In genomic region chr8:70752000-70752764, GRCm38 (mm10) we compare ENCODE assay signal across 8 mouse cellular contexts. TPM values are rescaled to one million over a fixed set of nuclear protein-coding genes. Genes with fewer than 3 reads are reported as not detected.
A peak's percentile ranks its signal among the peaks of the same experiment; 100 is the strongest.
DNase-seq lines count a peak whose midpoint lies in the region; ATAC-seq and TF ChIP-seq lines count a peak whose summit lies in the region.

No protein-coding gene starts in this region.

- H3K27me3 ChIP-seq in midbrain, embryonic 14.5 days (ENCODE audit: control insufficient read depth, insufficient read depth, low read length), result no peaks in the 10 kb centered on the region
- peaks cover 13% of the 10 kb centered on the region; the same call in 1 of the 2 replicates for H3K27me3 ChIP-seq in midbrain, embryonic 15.5 days (replicated peaks)
- peaks cover 3% of the 10 kb centered on the region; the same call in 1 of the 2 replicates for H3K27me3 ChIP-seq in intestine, postnatal 0 days (replicated peaks; ENCODE audit: control insufficient read depth, insufficient read depth, low read length)
- peaks cover 6% of the 10 kb centered on the region; the same call in 1 of the 2 replicates for H3K27me3 ChIP-seq in limb, embryonic 14.5 days (ENCODE audit: control insufficient read depth, insufficient read depth, low read length)
- H3K27me3 ChIP-seq in neural tube, embryonic 15.5 days (replicated peaks), result peaks cover 28% of the 10 kb centered on the region

- no peak overlapping the region for H3K9ac ChIP-seq in midbrain, embryonic 14.5 days (replicated peaks; ENCODE audit: low read length)
- no peak overlapping the region for H3K9ac ChIP-seq in midbrain, embryonic 15.5 days
- peak overlapping the region; percentile 40; the same call in 1 of the 2 replicates for H3K9ac ChIP-seq in intestine, postnatal 0 days (ENCODE audit: low read depth, low read length)
- no peak overlapping the region for H3K9ac ChIP-seq in limb, embryonic 14.5 days (ENCODE audit: low read depth, low read length, severe bottlenecking)
- H3K9ac ChIP-seq in neural tube, embryonic 15.5 days (replicated peaks), result no peak overlapping the region

- H3K36me3 ChIP-seq in midbrain, embryonic 14.5 days (ENCODE audit: control insufficient read depth, insufficient read depth, low read length), result peaks cover 14% of the 10 kb centered on the region
- H3K36me3 ChIP-seq in midbrain, embryonic 15.5 days (replicated peaks), result peaks cover 6% of the 10 kb centered on the region; the same call in 1 of the 2 replicates
- peaks cover 14% of the 10 kb centered on the region for H3K36me3 ChIP-seq in intestine, postnatal 0 days (ENCODE audit: control insufficient read depth, insufficient read depth)
- H3K36me3 ChIP-seq in limb, embryonic 14.5 days (ENCODE audit: control insufficient read depth, insufficient read depth, low read length), result peaks cover 12% of the 10 kb centered on the region
- H3K36me3 ChIP-seq in neural tube, embryonic 15.5 days, result peaks cover 15% of the 10 kb centered on the region

- no peak overlapping the region for H3K4me3 ChIP-seq in midbrain, embryonic 14.5 days (replicated peaks; ENCODE audit: low read depth, low read length)
- no peak overlapping the region for H3K4me3 ChIP-seq in midbrain, embryonic 15.5 days
- H3K4me3 ChIP-seq in intestine, postnatal 0 days (ENCODE audit: low read depth, low read length), result no peak overlapping the region
- H3K4me3 ChIP-seq in limb, embryonic 14.5 days (replicated peaks; ENCODE audit: low read length), result no peak overlapping the region
- no peak overlapping the region for H3K4me3 ChIP-seq in neural tube, embryonic 15.5 days (replicated peaks)

- ATAC-seq in midbrain, embryonic 14.5 days (ENCODE audit: low FRiP score, low TSS enrichment), result no peak
- no peak for ATAC-seq in midbrain, embryonic 15.5 days (replicated peaks)
- no peak for ATAC-seq in intestine, postnatal 0 days
- no peak for ATAC-seq in limb, embryonic 14.5 days (ENCODE audit: low FRiP score, low read depth)
- no peak for ATAC-seq in neural tube, embryonic 15.5 days (ENCODE audit: low FRiP score)
- no peak for ATAC-seq in megakaryocyte-erythroid progenitor cell, adult 5-6 weeks (replicated peaks; ENCODE audit: low FRiP score, low TSS enrichment, poor library complexity, severe bottlenecking)

- no peak overlapping the region for H3K4me2 ChIP-seq in midbrain, embryonic 14.5 days (ENCODE audit: low read length)
- H3K4me2 ChIP-seq in midbrain, embryonic 15.5 days, result no peak overlapping the region
- H3K4me2 ChIP-seq in intestine, postnatal 0 days (replicated peaks; ENCODE audit: low read depth), result peak overlapping the region; percentile 54; the same call in 1 of the 2 replicates
- 0 out of 2 replicates have a peak overlapping the region, but pooled peaks have one; percentile 34 for H3K4me2 ChIP-seq in limb, embryonic 14.5 days (replicated peaks; ENCODE audit: low read depth, low read length, severe bottlenecking)
- H3K4me2 ChIP-seq in neural tube, embryonic 15.5 days, result no peak overlapping the region

- peak; percentile 81 for TF ChIP-seq CTCF in intestine, postnatal 0 days (IDR thresholded peaks at IDR 0.05; ENCODE audit: low read depth)

- 42% methylated on average over 11 of the region's 11 CpGs for WGBS in midbrain, embryonic 14.5 days
- 42% methylated on average over 11 of the region's 11 CpGs for WGBS in midbrain, embryonic 15.5 days
- WGBS in intestine, postnatal 0 days, result 25% methylated on average over 11 of the region's 11 CpGs
- WGBS in limb, embryonic 14.5 days, result 19% methylated on average over 11 of the region's 11 CpGs
- WGBS in neural tube, embryonic 15.5 days, result 38% methylated on average over 11 of the region's 11 CpGs

- peaks cover 11% of the 10 kb centered on the region for H3K4me1 ChIP-seq in midbrain, embryonic 14.5 days (ENCODE audit: control insufficient read depth, insufficient read depth, low read length)
- peaks cover 21% of the 10 kb centered on the region for H3K4me1 ChIP-seq in midbrain, embryonic 15.5 days
- H3K4me1 ChIP-seq in intestine, postnatal 0 days (replicated peaks; ENCODE audit: control insufficient read depth, insufficient read depth, low read length), result peaks cover 5% of the 10 kb centered on the region
- H3K4me1 ChIP-seq in limb, embryonic 14.5 days (ENCODE audit: control insufficient read depth, insufficient read depth, low read length), result peaks cover 18% of the 10 kb centered on the region
- peaks cover 30% of the 10 kb centered on the region for H3K4me1 ChIP-seq in neural tube, embryonic 15.5 days

- intact Hi-C loops in gastrocnemius, postnatal 14 days (cut with DNase I; ENCODE audit: low total_unique reads), result no loop called here

- no peaks in the 10 kb centered on the region for H3K9me3 ChIP-seq in midbrain, embryonic 14.5 days (ENCODE audit: control insufficient read depth, low read length)
- no peaks in the 10 kb centered on the region for H3K9me3 ChIP-seq in midbrain, embryonic 15.5 days
- H3K9me3 ChIP-seq in intestine, postnatal 0 days (ENCODE audit: control insufficient read depth), result no peaks in the 10 kb centered on the region
- no peaks in the 10 kb centered on the region for H3K9me3 ChIP-seq in limb, embryonic 14.5 days (ENCODE audit: control insufficient read depth, low read length)
- no peaks in the 10 kb centered on the region for H3K9me3 ChIP-seq in neural tube, embryonic 15.5 days (replicated peaks)

- TF ChIP-seq POLR2A in limb, embryonic 14.5 days (IDR thresholded peaks at IDR 0.05; ENCODE audit: borderline replicate concordance, extremely low read depth, insufficient read depth, insufficient read length), result no peak

- H3K27ac ChIP-seq in midbrain, embryonic 14.5 days (replicated peaks; ENCODE audit: low read depth, low read length), result no peak overlapping the region
- no peak overlapping the region for H3K27ac ChIP-seq in midbrain, embryonic 15.5 days
- H3K27ac ChIP-seq in intestine, postnatal 0 days (ENCODE audit: low read depth, low read length), result peak overlapping the region; percentile 71
- peak overlapping the region; percentile 53; the same call in 1 of the 2 replicates for H3K27ac ChIP-seq in limb, embryonic 14.5 days (replicated peaks; ENCODE audit: low read depth, low read length)
- H3K27ac ChIP-seq in neural tube, embryonic 15.5 days (replicated peaks), result 0 out of 2 replicates have a peak overlapping the region, but pooled peaks have one; percentile 0

- peak; percentile 85 for DNase-seq in midbrain, embryonic 14.5 days
- DNase-seq in cerebellum, adult 18-20 months, result peak; percentile 70 to 80
- DNase-seq in gastrocnemius, postnatal 14 days, result peak; percentile 69
- peak; percentile 73 for DNase-seq in limb, embryonic 14.5 days (ENCODE audit: low spot score)

RNA-seq across cellular contexts. Expression of gene Rab3a, which starts 2.3 kb away (rescaled TPM):
- polyA plus RNA-seq in midbrain, embryonic 14.5 days (2014; fragmentation: Nextera tagmentation; extraction: Ambion mirVana), result 407 and 464 TPM in 2 replicates
- 473 and 487 TPM in 2 replicates for polyA plus RNA-seq in midbrain, embryonic 15.5 days (2015; fragmentation: Nextera tagmentation; extraction: Ambion mirVana)
- 10 to 100 TPM; 44.3 to 45.1 TPM for total RNA-seq in gastrocnemius, postnatal 14 days (2021)
- polyA plus RNA-seq in intestine, postnatal 0 days (2015; fragmentation: Nextera tagmentation; extraction: Ambion mirVana), result 18.8 and 19.5 TPM in 2 replicates
- 27.2 and 36.6 TPM in 2 replicates for polyA plus RNA-seq in limb, embryonic 14.5 days (2012; rRNA removed)
- 19.8 and 20.1 TPM in 2 replicates for polyA plus RNA-seq in limb, embryonic 14.5 days (2014; fragmentation: Nextera tagmentation; extraction: Ambion mirVana)
- 536 and 627 TPM in 2 replicates for polyA plus RNA-seq in neural tube, embryonic 15.5 days (2015; fragmentation: Nextera tagmentation; extraction: Ambion mirVana)
- total RNA-seq in megakaryocyte-erythroid progenitor cell, adult 5-6 weeks (2014; fragmentation: Nextera tagmentation), result 1.8 and 7.0 TPM in 2 replicates
- 1.2 and 2.8 TPM in 2 replicates for total RNA-seq in megakaryocyte-erythroid progenitor cell, adult 5-6 weeks (2017)

RNA-seq across cellular contexts. Expression of gene Mpv17l2, which starts 8.6 kb away (rescaled TPM):
- polyA plus RNA-seq in midbrain, embryonic 14.5 days (2014; fragmentation: Nextera tagmentation; extraction: Ambion mirVana), result 37.1 and 39.0 TPM in 2 replicates
- polyA plus RNA-seq in midbrain, embryonic 15.5 days (2015; fragmentation: Nextera tagmentation; extraction: Ambion mirVana), result 36.6 and 38.4 TPM in 2 replicates
- total RNA-seq in gastrocnemius, postnatal 14 days (2021), result 10 to 100 TPM; 28.3 to 31.9 TPM
- 76.3 and 80.6 TPM in 2 replicates for polyA plus RNA-seq in intestine, postnatal 0 days (2015; fragmentation: Nextera tagmentation; extraction: Ambion mirVana)
- polyA plus RNA-seq in limb, embryonic 14.5 days (2012; rRNA removed), result 27.7 and 41.6 TPM in 2 replicates
- 36.0 and 40.3 TPM in 2 replicates for polyA plus RNA-seq in limb, embryonic 14.5 days (2014; fragmentation: Nextera tagmentation; extraction: Ambion mirVana)
- polyA plus RNA-seq in neural tube, embryonic 15.5 days (2015; fragmentation: Nextera tagmentation; extraction: Ambion mirVana), result 40.5 and 43.5 TPM in 2 replicates
- total RNA-seq in megakaryocyte-erythroid progenitor cell, adult 5-6 weeks (2014; fragmentation: Nextera tagmentation), result 58.3 and 111 TPM in 2 replicates
- total RNA-seq in megakaryocyte-erythroid progenitor cell, adult 5-6 weeks (2017), result 4.3 and 17.6 TPM in 2 replicates

RNA-seq across cellular contexts. Expression of gene Pik3r2, which starts 24.3 kb away (rescaled TPM):
- 79.2 and 84.7 TPM in 2 replicates for polyA plus RNA-seq in midbrain, embryonic 14.5 days (2014; fragmentation: Nextera tagmentation; extraction: Ambion mirVana)
- polyA plus RNA-seq in midbrain, embryonic 15.5 days (2015; fragmentation: Nextera tagmentation; extraction: Ambion mirVana), result 113 TPM in 2 replicates
- total RNA-seq in gastrocnemius, postnatal 14 days (2021), result 10 to 100 TPM; 23.0 to 27.9 TPM
- 37.4 and 41.0 TPM in 2 replicates for polyA plus RNA-seq in intestine, postnatal 0 days (2015; fragmentation: Nextera tagmentation; extraction: Ambion mirVana)
- 111 and 137 TPM in 2 replicates for polyA plus RNA-seq in limb, embryonic 14.5 days (2012; rRNA removed)
- polyA plus RNA-seq in limb, embryonic 14.5 days (2014; fragmentation: Nextera tagmentation; extraction: Ambion mirVana), result 73.5 and 74.7 TPM in 2 replicates
- 97.5 and 102 TPM in 2 replicates for polyA plus RNA-seq in neural tube, embryonic 15.5 days (2015; fragmentation: Nextera tagmentation; extraction: Ambion mirVana)
- 30.7 and 51.4 TPM in 2 replicates for total RNA-seq in megakaryocyte-erythroid progenitor cell, adult 5-6 weeks (2014; fragmentation: Nextera tagmentation)
- 29.2 and 33.9 TPM in 2 replicates for total RNA-seq in megakaryocyte-erythroid progenitor cell, adult 5-6 weeks (2017)

RNA-seq across cellular contexts. Expression of gene Pde4c, which starts 28.7 kb away (rescaled TPM):
- polyA plus RNA-seq in midbrain, embryonic 14.5 days (2014; fragmentation: Nextera tagmentation; extraction: Ambion mirVana), result 0.24 TPM in 1 of 2 replicates, not detected in the other
- polyA plus RNA-seq in midbrain, embryonic 15.5 days (2015; fragmentation: Nextera tagmentation; extraction: Ambion mirVana), result 0.15 and 0.46 TPM in 2 replicates
- 1 to 10 TPM; 2.9 to 3.4 TPM for total RNA-seq in gastrocnemius, postnatal 14 days (2021)
- polyA plus RNA-seq in intestine, postnatal 0 days (2015; fragmentation: Nextera tagmentation; extraction: Ambion mirVana), result 0.21 and 0.31 TPM in 2 replicates
- polyA plus RNA-seq in limb, embryonic 14.5 days (2012; rRNA removed), result 0.38 TPM in 2 replicates
- not detected in 2 replicates for polyA plus RNA-seq in limb, embryonic 14.5 days (2014; fragmentation: Nextera tagmentation; extraction: Ambion mirVana)
- 0.17 and 0.40 TPM in 2 replicates for polyA plus RNA-seq in neural tube, embryonic 15.5 days (2015; fragmentation: Nextera tagmentation; extraction: Ambion mirVana)
- 0.28 TPM in 1 of 2 replicates, not detected in the other for total RNA-seq in megakaryocyte-erythroid progenitor cell, adult 5-6 weeks (2014; fragmentation: Nextera tagmentation)
- total RNA-seq in megakaryocyte-erythroid progenitor cell, adult 5-6 weeks (2017), result not detected in 2 replicates

RNA-seq across cellular contexts. Expression of gene Gm3336, which starts 33.8 kb away (rescaled TPM):
- polyA plus RNA-seq in midbrain, embryonic 14.5 days (2014; fragmentation: Nextera tagmentation; extraction: Ambion mirVana), result not detected in 2 replicates
- polyA plus RNA-seq in midbrain, embryonic 15.5 days (2015; fragmentation: Nextera tagmentation; extraction: Ambion mirVana), result not detected in 2 replicates
- total RNA-seq in gastrocnemius, postnatal 14 days (2021), result not detected
- polyA plus RNA-seq in intestine, postnatal 0 days (2015; fragmentation: Nextera tagmentation; extraction: Ambion mirVana), result 2.8 TPM in 2 replicates
- not detected in 2 replicates for polyA plus RNA-seq in limb, embryonic 14.5 days (2012; rRNA removed)
- not detected in 2 replicates for polyA plus RNA-seq in limb, embryonic 14.5 days (2014; fragmentation: Nextera tagmentation; extraction: Ambion mirVana)
- not detected in 2 replicates for polyA plus RNA-seq in neural tube, embryonic 15.5 days (2015; fragmentation: Nextera tagmentation; extraction: Ambion mirVana)
- not detected in 2 replicates for total RNA-seq in megakaryocyte-erythroid progenitor cell, adult 5-6 weeks (2014; fragmentation: Nextera tagmentation)
- not detected in 2 replicates for total RNA-seq in megakaryocyte-erythroid progenitor cell, adult 5-6 weeks (2017)

Comparison
In these comparisons a context has a peak if more than half of its experiments do, and no peak if none do; other contexts are left out.
1. H3K27ac ChIP-seq: peak in intestine, postnatal 0 days (single experiment), limb, embryonic 14.5 days (single experiment) and neural tube, embryonic 15.5 days (single experiment); none in midbrain, embryonic 14.5 days (single experiment) and midbrain, embryonic 15.5 days (single experiment).
2. H3K4me2 ChIP-seq: peak in intestine, postnatal 0 days (single experiment) and limb, embryonic 14.5 days (single experiment); none in midbrain, embryonic 14.5 days (single experiment), midbrain, embryonic 15.5 days (single experiment) and neural tube, embryonic 15.5 days (single experiment).
3. RNA of gene Rab3a, which starts 2.3 kb away (polyA plus RNA-seq): 536 to 627 TPM in neural tube, embryonic 15.5 days, 473 to 487 TPM in midbrain, embryonic 15.5 days and 407 to 464 TPM in midbrain, embryonic 14.5 days; 19.8 to 36.6 TPM in limb, embryonic 14.5 days and 18.8 to 19.5 TPM in intestine, postnatal 0 days; every median in the first group is over 10 times any median in the second.
4. Peak in every context shown above with its lines, with median percentiles within 50 percentile points of each other: DNase-seq.